Mouse (Mus musculus) spleen, postnatal 36 days (tissue): ENCODE data around the gene Stxbp3.
A peak's percentile ranks its signal among the peaks of the same experiment; 100 is the strongest.

Experiments
- DNase-seq, 2 experiments: peaks; one replicate each; pipeline ENCODE4 v3.0.0; 2022; ENCODE audit warnings: low spot score in 2 of 2, mixed read lengths in 1 of 2

Gene Stxbp3

DNA sequence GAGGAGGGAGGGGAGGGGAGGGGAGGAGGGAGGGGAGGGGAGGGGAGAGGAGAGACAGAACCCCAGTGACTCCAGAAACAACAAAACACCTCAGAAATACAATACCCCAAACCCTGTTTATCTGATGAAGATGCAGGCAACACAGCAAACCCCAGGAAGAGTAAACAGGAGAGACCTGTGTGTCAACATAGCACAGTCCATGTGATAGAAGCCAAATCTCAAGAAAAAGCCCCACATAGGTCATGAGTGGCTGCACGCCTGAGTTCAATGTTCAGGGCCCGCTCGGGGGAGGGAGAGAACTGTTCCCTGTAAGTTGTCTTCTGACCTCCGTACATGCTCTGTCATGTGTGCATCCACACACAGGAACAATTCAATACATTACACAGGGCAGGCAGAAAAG, 43.9 kb downstream of the Stxbp3 start:
- DNase-seq: no peak

DNA sequence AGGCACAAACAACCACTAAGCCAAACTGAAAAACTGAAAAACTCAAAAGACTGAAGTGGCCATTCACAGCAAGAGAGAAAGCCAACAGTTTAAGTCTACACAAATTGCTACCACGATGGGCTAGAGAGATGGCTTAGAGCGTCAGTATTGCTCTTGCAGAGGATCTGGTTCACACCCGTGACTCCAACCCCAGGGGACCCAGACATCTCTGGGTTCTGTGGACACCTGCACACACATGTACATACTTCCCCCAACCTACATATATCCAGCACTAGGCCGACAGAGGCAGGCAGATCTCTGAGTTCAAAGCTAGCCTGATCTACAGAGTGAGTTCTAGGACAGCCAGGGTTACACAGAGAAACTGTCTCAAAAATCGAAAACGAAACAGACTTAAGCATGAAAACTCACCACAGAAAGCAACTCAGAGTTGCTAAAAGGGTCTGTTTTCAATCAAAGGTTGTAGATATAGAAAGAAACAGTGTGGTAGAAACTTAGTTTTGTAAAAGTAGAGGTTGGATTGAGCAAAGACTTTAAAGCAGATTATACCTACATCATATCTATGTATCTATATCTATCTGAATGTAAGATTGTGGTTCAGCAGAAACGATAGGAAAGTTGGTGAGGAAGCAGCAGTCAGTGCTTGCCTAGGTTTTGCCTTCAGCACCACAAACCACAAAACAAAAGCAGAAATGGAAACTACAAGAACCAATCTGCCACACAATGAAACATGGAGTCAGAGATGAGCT, 44.6 kb downstream of the Stxbp3 start:
- DNase-seq: peak; percentile 41 to 44

DNA sequence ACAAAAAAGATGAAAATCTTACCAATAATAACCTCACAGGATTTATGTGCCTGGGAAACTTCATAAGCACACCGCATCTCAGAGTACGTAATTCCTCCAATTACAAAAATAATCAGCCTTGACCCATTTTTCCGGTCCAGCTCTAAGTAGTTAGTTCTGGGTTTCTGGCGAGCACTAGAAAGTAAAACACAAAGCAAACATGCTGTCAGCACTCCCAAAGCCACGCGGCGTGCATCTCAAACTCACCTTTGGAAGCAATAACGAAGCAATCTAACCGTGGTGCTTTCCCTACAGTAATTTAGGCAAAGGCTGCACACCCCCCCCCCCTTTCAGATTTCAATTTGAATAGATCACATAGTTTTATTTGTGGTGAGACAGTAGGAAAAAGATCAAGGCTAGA, 45.5 kb downstream of the Stxbp3 start:
- no peak for DNase-seq

DNA sequence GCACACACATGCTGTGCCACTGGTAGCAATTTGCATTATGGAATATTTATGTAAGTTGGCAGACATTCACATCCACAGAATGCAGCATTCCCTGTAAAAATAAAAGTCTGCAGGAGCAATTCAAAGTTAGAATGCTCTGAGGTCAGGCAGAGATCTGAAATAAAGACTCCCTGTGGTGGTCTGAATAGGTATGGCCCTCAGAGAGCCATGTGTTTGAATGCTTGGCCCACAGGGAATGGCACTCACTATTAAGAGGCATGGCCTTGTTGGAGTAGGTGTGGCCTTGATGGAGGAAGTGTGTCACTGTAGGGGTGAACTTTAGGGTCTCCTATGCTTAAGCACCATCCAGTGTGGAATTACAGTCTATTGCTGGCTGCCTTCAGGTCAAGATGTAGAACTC, 47.9 kb downstream of the Stxbp3 start:
- DNase-seq: no peak

DNA sequence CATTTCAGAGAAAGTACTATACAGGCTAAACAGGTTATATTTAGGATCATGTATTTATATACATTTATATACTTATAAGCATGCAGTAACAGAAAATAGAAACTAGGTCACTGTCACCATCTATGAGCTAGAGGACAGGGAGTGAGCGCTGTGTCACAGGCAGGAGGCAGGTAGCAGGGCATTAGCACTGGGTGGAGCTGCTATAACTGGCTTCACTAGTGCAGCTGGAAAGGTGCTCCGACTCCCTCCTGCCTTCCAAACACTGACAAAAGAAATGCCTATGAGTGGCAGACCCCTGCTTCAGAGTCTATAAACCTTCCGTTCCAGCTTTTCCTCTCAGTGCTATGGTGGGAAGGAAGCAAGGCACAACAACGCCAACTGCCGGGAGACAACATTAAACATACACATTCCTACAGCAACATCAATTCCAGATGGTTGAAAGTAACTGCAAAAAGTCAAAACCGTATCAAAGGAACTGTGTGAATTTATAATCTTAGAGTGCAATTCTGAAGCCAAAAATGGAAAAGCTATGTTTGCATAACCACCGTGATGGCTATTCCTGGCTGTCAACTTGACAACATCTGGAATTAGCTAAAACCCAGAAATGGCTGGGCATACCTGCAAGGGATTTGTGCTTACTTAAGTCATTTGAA, 49.1 kb downstream of the Stxbp3 start:
- no peak for DNase-seq

DNA sequence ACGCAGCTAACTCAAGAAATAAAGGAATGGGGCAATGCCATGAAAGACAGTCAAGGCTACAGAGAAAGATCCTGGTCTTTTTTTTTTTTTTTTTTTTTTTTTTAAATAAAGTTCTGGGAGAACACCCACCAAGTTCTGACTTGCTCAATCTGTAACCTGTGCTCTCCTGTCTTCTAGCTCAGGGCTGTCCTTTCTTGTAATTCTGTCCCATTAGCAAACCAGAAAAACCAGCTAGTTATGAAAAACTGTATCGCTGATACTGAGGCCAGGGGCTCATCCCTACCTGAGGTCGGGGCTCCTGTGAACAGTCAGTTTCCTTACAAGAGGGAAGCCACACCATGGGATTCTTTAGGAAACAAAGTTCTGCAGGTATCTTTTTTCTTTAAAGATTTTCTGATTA, 49.8 kb downstream of the Stxbp3 start:
- DNase-seq: no peak

DNA sequence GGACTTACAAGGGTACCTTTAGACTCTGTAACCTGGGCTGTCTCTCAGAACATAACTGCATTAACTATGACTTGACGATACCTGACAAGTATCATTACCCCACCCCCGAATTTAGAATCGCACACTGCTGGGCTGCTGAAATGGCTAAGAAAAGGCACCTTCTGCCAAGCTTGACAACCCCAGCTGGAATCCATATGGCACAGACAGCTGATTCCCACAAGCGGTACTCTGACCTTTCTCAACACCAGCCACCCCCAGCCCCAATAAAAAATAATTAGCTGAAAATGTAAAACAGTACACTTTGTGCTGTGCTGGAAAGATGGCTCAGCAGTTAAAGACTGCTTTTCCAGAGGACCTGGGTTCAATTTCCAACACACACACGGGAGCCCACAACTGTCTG, 51.0 kb downstream of the Stxbp3 start:
- no peak for DNase-seq

DNA sequence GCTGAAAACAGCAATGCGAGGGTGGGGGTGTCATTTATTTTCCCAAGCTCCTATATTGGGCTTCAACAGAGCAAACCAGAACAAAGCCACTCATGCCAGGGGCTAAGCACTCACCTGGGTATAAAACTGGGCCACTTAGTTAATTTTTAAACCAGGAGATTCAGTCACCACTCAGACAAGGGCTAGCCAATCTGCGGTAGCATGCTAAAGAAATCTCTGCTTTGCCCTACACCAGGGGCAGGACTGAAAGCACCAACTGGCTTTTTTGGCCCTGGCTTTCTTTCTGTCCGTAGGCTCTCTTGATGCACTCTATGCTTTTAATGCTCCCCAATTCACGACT, 51.9 kb downstream of the Stxbp3 start:
- DNase-seq: no peak

DNA sequence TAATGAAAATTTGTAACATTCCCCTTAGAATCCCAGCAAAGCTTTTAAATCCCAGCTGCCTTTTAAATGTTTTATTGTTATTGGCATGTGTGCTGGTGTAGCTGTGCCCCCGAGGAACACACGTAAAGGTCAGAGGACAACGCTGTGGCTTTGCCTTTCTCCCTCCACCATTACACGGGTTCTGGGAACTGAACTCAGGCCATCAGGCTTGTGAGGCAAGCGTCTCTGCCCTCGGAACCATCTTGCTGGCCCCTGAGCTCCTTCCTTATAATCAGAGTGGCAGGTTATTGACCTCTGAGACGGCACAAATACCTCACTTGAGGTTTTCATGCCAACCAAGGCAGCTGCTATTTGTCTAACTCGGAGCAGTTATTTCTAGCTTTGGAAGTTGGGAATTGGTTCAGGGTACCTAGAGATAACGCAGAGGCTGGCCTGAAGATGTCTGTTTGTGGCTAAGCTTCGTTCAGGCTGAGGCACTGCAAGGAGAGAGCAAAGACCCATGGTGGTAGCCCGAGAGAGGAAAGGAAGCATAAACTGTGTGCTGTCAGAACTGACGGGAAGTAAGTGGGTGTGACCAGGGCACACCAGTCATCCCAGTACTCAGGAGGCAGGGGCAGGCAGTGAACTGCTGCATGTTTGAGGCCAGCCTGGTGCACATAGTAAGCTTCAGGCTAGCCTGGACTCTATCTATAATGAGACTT, 52.4 kb downstream of the Stxbp3 start:
- no peak for DNase-seq

DNA sequence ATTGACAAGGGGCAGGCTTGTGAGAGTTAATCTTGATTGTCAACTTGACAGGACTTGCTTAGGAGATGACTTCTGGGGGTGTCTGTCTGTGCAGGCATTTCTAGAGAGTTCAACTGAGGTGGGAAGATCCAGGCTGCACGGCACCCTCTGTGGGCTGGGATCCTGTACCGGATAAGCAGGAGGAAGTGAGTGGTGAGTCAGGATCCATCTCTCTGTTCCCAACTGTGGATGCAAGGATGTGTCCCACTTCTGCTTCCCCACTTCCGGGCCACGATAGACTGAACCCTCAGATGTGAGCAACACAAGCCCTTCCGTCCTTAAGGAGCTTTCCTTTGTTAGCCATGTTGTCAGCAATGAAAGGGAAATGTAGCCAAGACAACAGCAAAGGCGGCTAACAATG, 53.8 kb downstream of the Stxbp3 start:
- no peak for DNase-seq

DNA sequence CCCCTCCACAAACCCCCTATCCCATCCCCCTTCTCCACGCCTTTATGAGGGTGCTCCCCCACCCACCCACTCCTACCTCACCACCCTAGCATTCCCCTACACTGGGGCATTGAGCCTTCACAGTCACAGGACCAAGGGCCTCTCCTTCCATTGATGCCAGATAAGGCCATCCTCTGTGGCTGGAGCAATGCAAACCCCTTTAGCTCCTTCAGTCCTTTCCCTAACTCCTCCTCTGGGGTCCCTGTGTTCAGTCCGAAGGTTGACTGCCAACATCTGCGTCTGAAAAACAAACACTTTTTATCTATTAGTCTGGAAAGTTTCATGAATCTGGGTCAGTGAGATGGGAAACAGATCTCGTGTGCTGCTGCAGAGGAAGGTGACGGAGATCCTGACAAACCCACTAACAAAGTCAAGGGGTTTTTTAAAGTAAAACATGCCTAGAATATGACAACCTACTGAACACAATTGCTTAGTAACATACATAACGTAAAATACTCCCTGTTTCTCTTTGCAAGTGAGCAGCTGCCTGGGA, 57.9 kb downstream of the Stxbp3 start:
- no peak for DNase-seq

DNA sequence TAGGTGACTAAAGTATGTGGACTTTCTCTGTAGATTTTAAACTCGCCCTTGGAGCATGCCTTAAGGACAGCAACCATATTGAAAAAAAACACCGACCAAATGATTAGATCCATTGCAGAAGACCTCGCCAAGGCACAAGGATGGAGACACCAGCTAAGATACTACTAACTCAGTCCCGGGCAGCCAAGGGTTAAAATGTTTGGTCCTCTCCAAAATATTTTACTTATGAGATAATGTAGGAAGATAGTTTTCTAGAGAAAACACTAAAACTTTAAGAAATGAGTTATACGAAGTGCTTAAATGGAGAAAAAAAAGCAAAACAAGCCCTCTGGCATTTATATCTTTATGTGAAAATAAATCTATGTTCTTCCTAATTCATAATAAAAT, 58.4 kb downstream of the Stxbp3 start:
- DNase-seq: no peak

DNA sequence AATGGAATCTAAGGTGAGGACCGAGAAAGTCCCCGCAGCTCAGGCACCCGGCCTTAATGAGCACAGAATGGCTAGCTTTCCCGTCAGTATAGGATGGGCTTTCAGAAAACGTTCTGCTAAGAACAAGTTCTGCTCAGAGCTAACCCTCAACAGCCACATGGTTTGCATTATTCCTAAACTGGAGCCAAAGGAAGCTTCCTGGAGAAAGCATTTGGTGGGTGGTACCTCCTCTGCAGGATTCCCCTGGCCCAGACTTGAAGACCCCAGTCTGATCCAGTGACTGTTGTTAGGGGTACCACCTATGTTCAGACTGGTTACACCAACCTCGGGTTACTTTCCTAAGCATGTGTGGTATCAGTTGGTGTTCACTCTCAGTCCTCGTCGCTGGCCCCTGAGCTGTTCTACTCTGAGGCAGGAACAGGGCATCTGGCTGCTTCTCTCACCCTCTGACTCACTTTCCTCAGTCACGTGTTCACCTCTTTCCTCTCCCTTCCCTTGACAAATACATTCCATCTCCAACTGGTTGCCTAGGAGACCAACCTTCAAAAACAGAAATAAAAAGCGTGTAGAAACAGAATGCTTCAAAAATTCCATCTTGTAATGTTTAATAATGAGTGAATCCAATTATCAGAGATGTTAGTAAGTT, 59.0 kb downstream of the Stxbp3 start:
- DNase-seq: no peak

DNA sequence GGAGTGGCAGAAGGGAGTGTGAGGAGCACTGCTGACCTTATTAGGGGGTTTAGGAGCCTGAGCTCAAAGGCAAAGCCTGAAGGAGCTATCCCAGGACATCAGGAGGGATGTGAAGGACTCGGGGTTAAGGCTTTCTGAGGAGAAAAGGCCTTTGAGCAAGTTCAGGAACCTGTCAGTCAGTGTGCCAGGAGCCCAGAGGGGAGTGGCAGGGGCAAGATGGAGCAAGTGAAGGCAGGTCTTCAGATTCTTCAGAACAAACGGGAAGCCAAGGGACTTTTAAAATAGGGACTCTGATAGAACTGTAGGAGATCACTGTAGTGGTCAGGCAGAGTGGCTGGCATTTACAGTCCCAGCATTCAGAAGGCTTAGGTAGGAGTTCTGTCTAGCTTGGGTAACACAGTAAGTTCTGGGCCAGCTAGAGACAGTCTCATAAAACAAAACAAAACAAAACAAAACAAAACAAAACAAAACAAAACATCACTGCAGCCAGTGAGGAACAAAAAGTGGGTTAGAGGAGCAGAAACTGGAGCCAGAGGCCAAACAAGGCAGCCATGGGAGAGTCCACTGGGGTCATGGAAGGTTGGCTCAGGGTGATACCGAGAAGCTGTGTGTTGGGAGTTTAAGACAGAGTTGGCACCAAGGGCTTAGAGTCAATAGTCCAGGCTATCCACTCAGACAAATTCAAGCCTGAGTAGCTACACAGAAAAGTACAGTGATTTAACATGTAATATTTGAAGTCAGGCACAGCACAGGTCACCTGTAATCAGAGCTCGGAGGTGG, 61.4 kb downstream of the Stxbp3 start:
- DNase-seq: no peak

DNA sequence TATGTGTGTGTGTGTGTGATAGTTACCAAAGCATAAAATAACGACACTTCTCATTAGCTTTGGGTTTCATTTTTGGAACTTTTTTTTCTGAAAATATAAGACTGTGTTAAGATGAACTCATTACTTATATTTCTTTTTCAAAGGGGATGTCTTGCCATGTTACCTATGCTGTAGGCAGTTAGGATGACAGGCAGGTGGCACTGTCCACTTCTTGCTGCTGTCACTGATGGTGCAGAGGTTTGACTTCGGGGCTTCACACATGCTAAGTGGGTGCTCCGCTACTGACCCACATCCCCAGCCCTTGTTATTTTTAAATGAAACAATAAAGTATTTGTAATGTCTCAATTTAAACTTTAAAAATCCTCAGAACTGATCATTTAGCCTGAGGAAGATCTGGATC, 67.5 kb downstream of the Stxbp3 start:
- DNase-seq: no peak

DNA sequence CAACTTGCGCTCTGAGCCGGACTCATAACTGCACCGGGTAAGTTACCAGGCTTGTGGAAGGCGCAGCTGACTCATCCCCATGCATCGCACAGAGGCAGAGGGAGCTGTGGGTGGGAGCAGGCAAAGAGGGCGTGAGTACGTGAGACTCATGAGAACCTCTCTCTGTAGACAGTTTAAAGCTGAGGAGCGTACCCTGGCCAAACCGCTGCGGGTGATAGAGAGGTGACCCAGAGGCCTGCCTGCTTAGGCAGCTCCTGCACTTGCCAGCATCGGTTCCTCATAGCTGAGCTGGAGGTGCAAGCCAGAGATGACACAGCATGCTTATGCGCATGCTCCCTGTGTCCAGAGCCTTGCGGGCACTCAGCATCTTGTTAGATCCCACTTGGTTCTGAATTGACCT, 68.1 kb downstream of the Stxbp3 start:
- DNase-seq: no peak

DNA sequence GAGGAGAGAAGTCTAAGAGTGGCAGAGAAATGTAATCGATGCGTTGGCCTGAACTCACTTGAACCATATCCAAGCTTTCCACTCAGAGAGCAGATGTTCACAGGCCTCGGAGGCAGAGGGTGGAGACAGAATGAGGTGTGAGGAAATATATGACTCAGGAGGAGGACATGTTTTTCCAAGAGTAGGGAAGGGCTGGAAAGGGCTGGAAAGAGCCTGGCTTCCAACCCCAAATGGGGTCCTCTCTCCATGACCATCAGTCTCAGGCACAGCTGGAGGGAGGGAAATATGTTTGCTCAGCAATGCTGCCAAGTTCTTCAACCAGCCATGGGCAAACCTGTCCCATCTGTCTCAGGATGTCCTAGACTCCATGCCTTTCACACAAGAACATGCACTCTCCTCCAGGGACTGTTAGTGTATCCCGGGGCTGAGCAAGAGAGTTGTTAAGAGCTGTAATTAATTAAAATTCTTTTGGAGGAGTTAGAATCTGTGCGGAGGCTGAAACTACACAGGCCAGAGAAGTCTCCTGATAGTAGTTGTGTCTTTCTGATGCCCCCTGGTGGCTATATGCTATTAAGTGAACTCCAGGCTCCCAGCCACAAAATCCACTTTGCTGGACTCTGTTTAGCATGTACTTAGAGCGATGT, 69.5 kb downstream of the Stxbp3 start:
- DNase-seq: peak; percentile 47 to 64

DNA sequence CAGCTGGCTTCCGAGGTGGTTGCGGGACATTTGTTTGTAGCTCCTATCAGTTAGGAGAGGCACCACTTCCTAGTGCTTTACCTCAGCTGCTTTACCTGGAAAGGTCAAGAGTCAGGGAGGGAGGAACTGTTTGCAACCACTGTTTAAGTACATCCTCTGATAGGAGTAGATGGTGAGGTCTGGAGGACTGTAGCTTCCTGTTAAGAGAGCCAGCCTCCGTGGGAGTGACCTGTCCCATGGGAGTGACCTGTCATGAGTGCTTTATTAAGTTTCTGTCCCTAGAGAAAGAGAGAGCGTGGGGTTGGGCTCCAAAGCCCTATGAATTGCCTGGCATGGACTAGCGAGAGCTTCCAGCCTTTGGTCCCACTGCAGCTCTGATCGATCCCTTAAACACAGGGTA, 70.8 kb downstream of the Stxbp3 start:
- peak; percentile 22 for DNase-seq

DNA sequence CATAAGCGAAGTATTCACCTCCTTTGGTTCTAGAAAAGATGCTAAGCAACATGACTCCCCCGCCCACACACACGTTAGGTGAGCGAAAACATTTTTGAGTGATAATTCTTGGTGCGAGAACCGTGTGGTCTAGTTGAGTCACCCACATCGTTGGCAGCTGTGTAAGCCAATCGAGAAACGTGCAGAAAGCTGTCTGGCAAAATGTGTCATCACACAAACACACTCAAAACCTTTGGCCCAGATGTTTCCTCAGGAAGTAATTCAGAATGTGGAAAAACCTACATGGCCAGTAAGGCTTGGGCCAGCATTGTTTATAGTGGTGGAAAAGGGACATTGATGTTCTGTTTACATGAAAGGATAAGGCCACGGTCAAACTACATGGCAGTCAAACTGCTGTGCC, 72.9 kb downstream of the Stxbp3 start:
- DNase-seq: no peak

DNA sequence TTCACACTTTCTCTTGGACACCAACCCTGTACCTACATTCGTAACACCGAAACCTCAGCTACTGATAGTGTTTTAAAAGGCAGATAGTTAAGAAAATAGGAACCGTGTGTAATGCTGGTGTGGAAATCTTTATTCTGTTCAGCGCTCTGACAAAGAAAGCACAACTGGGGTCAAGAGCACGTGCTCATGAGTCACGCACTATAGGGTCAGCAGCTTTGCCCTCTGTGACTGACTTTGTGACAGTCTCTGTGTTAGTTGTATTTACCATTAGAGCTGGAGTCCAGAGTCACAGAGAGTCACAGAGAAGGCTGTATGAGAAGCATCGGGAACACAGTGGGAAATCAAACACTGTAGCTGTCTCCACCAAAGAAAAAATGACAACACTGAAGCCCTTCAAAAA, 73.4 kb downstream of the Stxbp3 start:
- DNase-seq: no peak

DNA sequence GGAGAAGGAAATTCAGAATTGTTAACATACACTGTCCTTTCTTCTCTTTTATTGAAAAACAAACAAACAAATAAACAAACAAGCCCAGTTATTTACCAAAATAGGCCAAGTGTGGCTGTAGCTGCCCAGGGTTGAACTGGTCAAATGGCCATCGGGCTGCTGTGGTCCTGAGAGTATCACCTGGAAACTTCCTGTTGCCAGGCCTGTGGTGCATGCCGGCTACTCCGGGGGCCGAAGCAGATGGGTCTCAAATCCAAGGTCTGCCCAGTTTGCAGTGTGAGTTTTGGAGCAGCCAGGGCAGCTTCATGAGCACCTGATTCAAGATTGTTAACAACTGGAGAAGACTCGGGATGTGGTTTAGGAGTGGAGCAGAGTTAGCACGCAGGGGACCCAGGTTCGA, 74.8 kb downstream of the Stxbp3 start:
- no peak for DNase-seq
